Comparison of ENCODE assay signal across 9 mouse cellular contexts in the genomic region with DNA sequence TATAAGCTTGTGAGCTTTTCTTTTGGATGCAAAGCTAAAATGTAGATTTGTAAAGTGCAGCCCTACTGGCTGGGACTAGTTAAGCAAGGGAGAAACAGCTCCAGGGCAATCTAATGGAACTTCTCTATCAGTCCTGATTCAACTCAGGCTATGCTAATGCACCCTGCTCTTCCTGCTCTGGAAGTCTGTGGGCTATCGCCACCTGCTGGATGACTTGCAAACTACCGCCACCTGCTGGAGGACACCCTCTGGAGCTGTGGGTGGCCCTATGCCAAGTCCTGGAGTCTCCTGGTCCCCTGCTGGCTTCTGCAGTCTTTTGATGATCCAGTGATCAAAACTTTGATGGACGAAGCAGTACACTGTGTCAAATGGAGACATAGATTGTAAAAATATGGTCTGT.
A peak's percentile ranks its signal among the peaks of the same experiment; 100 is the strongest.
DNase-seq lines count a peak whose midpoint lies in the region; ATAC-seq and TF ChIP-seq lines count a peak whose summit lies in the region.
"Had no signal": no experiment of that assay in that cellular context is flagged by ENCODE, and none has a peak within 500 bp of the region (broad histone marks: within the 10 kb centered on the region; RNA-seq: fewer than 3 reads in every experiment).

No protein-coding gene starts in this region.

- peak; percentile 30 for DNase-seq in MEL-GATA-1-ER (ENCODE audit: extremely low read depth, low read depth)
- DNase-seq in c-Kit-positive CD71-positive TER-119-positive erythroid progenitor cells, embryonic 14.5 days (ENCODE audit: low spot score), result peak; percentile 34
- DNase-seq in heart, postnatal 4 days, result peak; percentile 91
- DNase-seq in layer of hippocampus, adult 18-20 months (ENCODE audit: low spot score in 2 of 2), result peak; percentile 70 to 90
- peak; percentile 90 for DNase-seq in lung, postnatal 0 days (ENCODE audit: low spot score)
- DNase-seq in retina, postnatal 1 day, result peak; percentile 88
- peak; percentile 40 for DNase-seq in urinary bladder, adult 2 months (ENCODE audit: low spot score)

- H3K4me2 ChIP-seq in forebrain, embryonic 13.5 days, result no peak overlapping the region
- H3K4me2 ChIP-seq in lung, postnatal 0 days (replicated peaks; ENCODE audit: low read depth, low read length), result no peak overlapping the region

- H3K9me3 ChIP-seq in forebrain, embryonic 13.5 days (replicated peaks), result no peaks in the 10 kb centered on the region
- H3K9me3 ChIP-seq in lung, postnatal 0 days (ENCODE audit: low read length), result no peaks in the 10 kb centered on the region

- H3K27ac ChIP-seq in forebrain, embryonic 13.5 days, result no peak overlapping the region
- H3K27ac ChIP-seq in lung, postnatal 0 days (ENCODE audit: low read length), result no peak overlapping the region
- H3K27ac ChIP-seq: macrophage had no signal

- peak; percentile 96 for TF ChIP-seq CTCF in lung, postnatal 0 days (IDR thresholded peaks at IDR 0.05)

- WGBS in forebrain, embryonic 13.5 days, result 14% methylated on average over 3 of the region's 3 CpGs
- 10% methylated on average over 3 of the region's 3 CpGs for WGBS in lung, postnatal 0 days

- no peaks in the 10 kb centered on the region for H3K4me1 ChIP-seq in forebrain, embryonic 13.5 days
- H3K4me1 ChIP-seq in lung, postnatal 0 days (ENCODE audit: insufficient read depth, low read depth, low read length), result no peaks in the 10 kb centered on the region

- H3K36me3 ChIP-seq in forebrain, embryonic 13.5 days (ENCODE audit: poor library complexity, severe bottlenecking), result no peaks in the 10 kb centered on the region
- no peaks in the 10 kb centered on the region for H3K36me3 ChIP-seq in lung, postnatal 0 days (ENCODE audit: insufficient read depth, low read length)

- peak; percentile 81 for ATAC-seq in forebrain, embryonic 13.5 days
- peak; percentile 72 for ATAC-seq in lung, postnatal 0 days

- no peaks in the 10 kb centered on the region for H3K27me3 ChIP-seq in forebrain, embryonic 13.5 days
- no peaks in the 10 kb centered on the region for H3K27me3 ChIP-seq in lung, postnatal 0 days (replicated peaks; ENCODE audit: insufficient read depth, low read length)

- TF ChIP-seq EP300 in lung, postnatal 0 days (IDR thresholded peaks at IDR 0.05), result no peak

- H3K4me3 ChIP-seq in forebrain, embryonic 13.5 days, result no peak overlapping the region
- no peak overlapping the region for H3K4me3 ChIP-seq in lung, postnatal 0 days (ENCODE audit: low read depth, low read length)

- H3K9ac ChIP-seq in forebrain, embryonic 13.5 days, result no peak overlapping the region
- H3K9ac ChIP-seq in lung, postnatal 0 days (replicated peaks; ENCODE audit: low read depth), result no peak overlapping the region

Comparison
In these comparisons a context has a peak if more than half of its experiments do, and no peak if none do; other contexts are left out.
1. DNase-seq: peak in every context shown above with its lines; median percentile 91 in heart, postnatal 4 days; 90 in lung, postnatal 0 days; 88 in retina, postnatal 1 day; 80 in layer of hippocampus, adult 18-20 months; 40 in urinary bladder, adult 2 months; 34 in c-Kit-positive CD71-positive TER-119-positive erythroid progenitor cells, embryonic 14.5 days; 30 in MEL-GATA-1-ER.